Mouse (Mus musculus) adrenal gland, adult 8-10 months (tissue): ENCODE results near the gene Afap1l2. TPM values are rescaled to one million over a fixed set of nuclear protein-coding genes. Genes with fewer than 3 reads are reported as not detected.

Source experiments
- DNase-seq: peaks from one replicate; pipeline ENCODE4 v3.0.0; 2022
- total RNA-seq, 4 experiments: library from RNA; stranded (reverse); gene quantifications; 2 replicates each; pipeline ENCODE4 v1.2.4; 2022

Afap1l2 gene
- total RNA-seq, 4 experiments from 2014 or later, result 26.7 to 42.5 (median 32.2) TPM

GRCm38 (mm10) chr19:57006841-57007240 is 1.2 kb downstream of the Afap1l2 start:
- no peak for DNase-seq

GRCm38 (mm10) chr19:57005062-57005461 is 3.0 kb downstream of the Afap1l2 start:
- DNase-seq, result no peak

- no peak for DNase-seq
Measured at GRCm38 (mm10) chr19:57003460-57003810, 4.6 kb downstream of the Afap1l2 start.

- DNase-seq, result no peak
Measured at GRCm38 (mm10) chr19:57002741-57003459, 5.1 kb downstream of the Afap1l2 start.

- no peak for DNase-seq
Measured at GRCm38 (mm10) chr19:57001926-57002325, 6.1 kb downstream of the Afap1l2 start.

- no peak for DNase-seq
Measured at GRCm38 (mm10) chr19:57000592-57000991, 7.4 kb downstream of the Afap1l2 start.

GRCm38 (mm10) chr19:56999781-57000180 is 8.2 kb downstream of the Afap1l2 start:
- peak; percentile 0 for DNase-seq

- peak; percentile 0 for DNase-seq
Measured at GRCm38 (mm10) chr19:56998910-56999309, 9.1 kb downstream of the Afap1l2 start.

GRCm38 (mm10) chr19:56998331-56998730 is 9.7 kb downstream of the Afap1l2 start:
- DNase-seq, result peak; percentile 0

GRCm38 (mm10) chr19:56997164-56997599 is 10.8 kb downstream of the Afap1l2 start:
- no peak for DNase-seq

GRCm38 (mm10) chr19:56995441-56995840 is 12.6 kb downstream of the Afap1l2 start:
- DNase-seq, result no peak

- DNase-seq, result no peak
Measured at GRCm38 (mm10) chr19:56994653-56995052, 13.4 kb downstream of the Afap1l2 start.

GRCm38 (mm10) chr19:56993763-56994162 is 14.3 kb downstream of the Afap1l2 start:
- peak; percentile 83 for DNase-seq

GRCm38 (mm10) chr19:56992978-56993545 is 15.0 kb downstream of the Afap1l2 start:
- DNase-seq, result peak; percentile 57

GRCm38 (mm10) chr19:56990367-56991111 is 17.5 kb downstream of the Afap1l2 start:
- peak; percentile 58 for DNase-seq

- DNase-seq, result no peak
Measured at GRCm38 (mm10) chr19:56989171-56989570, 18.9 kb downstream of the Afap1l2 start.

- no peak for DNase-seq
Measured at GRCm38 (mm10) chr19:56984229-56984628, 23.8 kb downstream of the Afap1l2 start.

GRCm38 (mm10) chr19:56983757-56984156 is 24.3 kb downstream of the Afap1l2 start:
- no peak for DNase-seq

GRCm38 (mm10) chr19:56981760-56982159 is 26.3 kb downstream of the Afap1l2 start:
- DNase-seq, result no peak

- DNase-seq, result no peak
Measured at GRCm38 (mm10) chr19:56980803-56981202, 27.2 kb downstream of the Afap1l2 start.

GRCm38 (mm10) chr19:56976962-56977948 is 30.8 kb downstream of the Afap1l2 start:
- no peak for DNase-seq

- no peak for DNase-seq
Measured at GRCm38 (mm10) chr19:56976515-56976914, 31.5 kb downstream of the Afap1l2 start.
